Mouse (Mus musculus): Measurements from ENCODE around the gene Ttll12.

DNA sequence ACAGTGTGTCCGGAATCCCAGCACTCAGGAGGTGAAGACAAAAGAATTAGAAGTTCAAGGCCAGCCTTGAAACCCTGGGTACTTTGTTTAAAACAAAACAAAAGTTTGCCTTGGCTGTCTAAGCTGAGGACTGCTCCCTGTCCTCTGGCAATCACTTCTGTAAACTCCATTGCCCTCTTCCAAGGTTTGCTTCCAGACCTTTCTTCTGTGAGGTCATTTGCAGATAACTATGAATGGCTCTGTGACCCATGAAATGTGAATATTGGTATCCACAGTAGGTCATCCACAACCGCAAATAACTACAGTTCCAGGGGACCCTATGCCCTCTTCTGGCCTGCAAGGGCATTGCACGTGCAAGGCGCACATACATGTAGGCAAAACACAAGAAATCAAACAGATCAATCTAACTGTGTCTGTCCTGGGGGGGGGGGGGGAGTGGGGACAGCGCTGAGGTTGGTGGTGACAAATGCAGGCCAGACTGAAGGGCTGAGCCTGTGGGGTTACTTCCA is 62.9 kb downstream of the Ttll12 start:
- no peak for TF ChIP-seq TAL1 (IDR thresholded peaks at IDR 0.05; ENCODE audit: low read length)
- TF ChIP-seq GATA1 (IDR thresholded peaks at IDR 0.05; ENCODE audit: low read length), result no peak
